Mouse (Mus musculus) thymus, adult 18-20 months (tissue): ENCODE data around the gene Sec63.

Experiments
- DNase-seq, 2 experiments: peaks; one replicate each; pipeline ENCODE4 v3.0.0; 2022; ENCODE audit warnings: mixed read lengths in 2 of 2

The Sec63 gene

GRCm38 (mm10) chr10:42863621-42864391 lies 102.5 kb downstream of the Sec63 start:
- peak in 1 of 2 experiments; percentile 53 for DNase-seq

- no peak for DNase-seq
Observed at GRCm38 (mm10) chr10:42864696-42865095, 103.4 kb downstream of the Sec63 start.

DNA sequence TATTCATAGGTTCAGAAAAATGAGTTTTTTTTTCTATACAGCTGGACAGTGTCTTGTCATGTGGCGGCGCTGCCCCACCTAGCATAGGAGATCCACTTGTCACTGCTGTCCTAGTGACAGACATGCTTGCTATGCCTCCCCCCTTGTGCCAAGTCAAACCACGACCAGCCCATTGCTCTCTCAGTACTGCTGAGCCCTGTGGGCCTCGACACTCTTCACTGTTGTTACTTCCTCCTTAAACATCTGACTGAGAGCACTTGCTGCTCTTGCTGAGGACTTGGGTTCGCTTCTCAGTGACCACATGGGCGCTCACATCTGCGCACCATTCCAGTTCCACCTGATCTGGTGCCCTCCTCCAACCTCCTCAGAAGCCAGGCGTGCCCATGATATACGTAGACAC lies 107.1 kb downstream of the Sec63 start:
- no peak for DNase-seq

DNA sequence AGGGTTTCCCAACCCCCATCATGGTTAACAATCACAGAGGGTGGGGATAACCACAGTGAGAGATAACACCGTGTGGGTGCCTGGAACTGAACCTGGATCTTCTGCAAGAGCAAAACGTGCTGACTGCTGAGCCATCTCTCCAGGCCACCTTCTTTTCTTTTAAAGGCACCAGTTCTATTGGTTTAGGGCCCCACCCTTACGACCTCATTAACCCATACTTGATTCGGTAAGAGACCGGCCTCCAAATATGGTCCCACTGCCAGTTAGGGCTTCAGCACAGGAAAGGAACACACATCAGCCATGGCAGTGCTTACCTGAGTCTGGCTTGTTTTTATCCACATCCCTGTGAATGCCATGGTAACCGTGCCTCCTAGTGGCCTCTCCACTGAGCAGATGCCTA lies 108.2 kb downstream of the Sec63 start:
- DNase-seq, result no peak

GRCm38 (mm10) chr10:42872269-42873010 lies 111.1 kb downstream of the Sec63 start:
- no peak for DNase-seq

DNA sequence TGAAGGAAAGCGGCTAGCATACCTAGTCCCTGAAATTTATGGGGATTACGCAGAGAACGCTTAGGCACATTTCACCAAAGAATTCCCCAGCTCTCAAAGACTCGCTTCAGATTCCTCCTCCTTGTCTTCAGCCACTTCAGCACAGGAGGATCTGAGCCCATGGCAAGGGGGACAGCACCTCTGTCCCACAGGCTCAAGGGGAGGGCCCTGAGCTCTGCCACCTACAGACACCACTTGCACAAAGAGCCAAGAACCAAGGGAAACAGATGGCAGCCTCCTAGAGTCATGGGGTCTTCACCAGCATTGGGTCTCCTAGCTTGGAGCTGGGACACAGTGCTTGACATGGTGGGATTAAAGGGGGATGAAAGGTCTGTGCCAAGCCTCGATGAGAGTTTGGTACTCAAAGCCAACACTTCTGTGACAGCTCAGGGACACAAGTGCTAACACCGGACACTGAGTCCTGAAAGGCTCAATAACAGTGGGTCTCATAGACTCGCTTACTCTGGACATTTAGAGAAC lies 111.8 kb downstream of the Sec63 start:
- DNase-seq, result no peak

DNA sequence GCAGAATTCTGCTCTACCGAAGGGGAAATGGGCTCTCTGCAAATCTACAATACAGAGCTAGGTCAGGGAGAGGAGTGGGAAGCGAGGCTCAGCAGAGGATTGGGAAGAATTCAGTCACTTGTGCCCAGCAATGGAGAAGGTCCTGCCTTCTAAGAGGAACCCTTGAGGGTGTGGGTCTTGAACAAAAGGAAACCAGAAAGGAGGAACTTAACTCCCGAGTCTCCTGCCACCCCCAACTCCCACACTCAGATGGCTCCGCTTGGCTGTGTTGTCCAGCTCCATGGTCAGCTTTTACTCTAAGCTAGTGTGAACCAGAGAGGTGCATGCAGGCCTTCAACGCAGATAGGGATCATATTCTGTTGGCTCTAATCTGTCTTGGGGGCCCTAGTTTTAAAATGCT lies 114.9 kb downstream of the Sec63 start:
- no peak for DNase-seq

DNA sequence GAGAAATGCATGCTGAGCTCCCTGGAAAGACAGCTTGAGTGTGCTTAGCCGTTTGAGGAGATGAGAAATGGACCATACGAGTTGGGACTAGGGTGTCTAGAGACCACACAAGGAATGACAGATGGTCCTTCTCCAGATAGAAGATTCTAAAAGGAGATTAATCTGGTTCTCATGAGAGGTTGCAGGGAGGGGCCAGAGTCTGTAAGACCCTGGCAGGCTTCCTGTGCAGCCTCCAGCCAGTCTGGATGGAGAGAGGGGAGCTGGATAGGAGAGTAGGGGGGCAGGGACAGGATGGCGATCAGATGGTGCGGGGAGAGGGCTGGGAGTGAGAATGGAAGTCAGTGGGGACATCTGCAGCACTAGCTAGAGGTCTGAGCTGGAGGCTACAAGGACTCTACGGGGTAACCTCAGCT lies 118.0 kb downstream of the Sec63 start:
- DNase-seq, result no peak

- DNase-seq, result no peak
Observed at GRCm38 (mm10) chr10:42879682-42880081, 118.4 kb downstream of the Sec63 start.
